ENCODE assay signal across 26 mouse cellular contexts in the genomic region with DNA sequence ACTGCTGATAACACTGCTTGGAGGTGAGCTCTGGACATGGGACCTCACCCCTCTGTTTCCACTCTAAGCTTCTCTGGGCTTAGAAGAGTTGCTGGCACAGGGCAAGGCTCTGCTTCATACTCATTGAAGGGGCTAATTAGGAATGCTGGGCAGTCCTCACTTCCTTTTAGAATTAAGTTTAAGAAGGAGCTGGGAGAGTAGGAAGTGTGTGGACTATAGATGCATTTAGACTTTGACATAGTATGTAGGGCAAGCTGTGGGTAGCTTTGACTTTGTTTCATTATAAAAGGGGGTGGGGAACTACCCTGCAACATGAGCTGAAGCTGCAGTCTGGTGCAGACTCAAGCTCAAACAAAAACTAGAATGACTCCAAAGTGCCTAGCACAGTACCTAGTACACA.
"Had no signal": no experiment of that assay in that cellular context is flagged by ENCODE, and none has a peak within 500 bp of the region (broad histone marks: within the 10 kb centered on the region; RNA-seq: fewer than 3 reads in every experiment).

No protein-coding gene starts in this region.

- DNase-seq: gastrocnemius, adult 2 months; gastrocnemius, postnatal 10 days; gastrocnemius, postnatal 25 days; heart, adult 18-20 months; heart, postnatal 10 days; heart, postnatal 4 days; kidney, adult 18-20 months; kidney, adult 8-10 months; kidney, postnatal 10 days; kidney, postnatal 25 days; kidney, postnatal 4 days; liver; liver, embryonic 13.5 days had no signal

- H3K4me3 ChIP-seq: gastrocnemius, adult 2 months; heart, embryonic 10.5 days; heart, embryonic 12.5 days; hindbrain, embryonic 10.5 days; hindbrain, embryonic 12.5 days; intestine, embryonic 15.5 days; layer of hippocampus, adult 2 months; left cerebral cortex, adult 2 months; limb, embryonic 10.5 days; limb, embryonic 12.5 days; liver, embryonic 13.5 days had no signal

- H3K4me1 ChIP-seq: heart, embryonic 10.5 days; heart, embryonic 12.5 days; intestine, embryonic 15.5 days; liver, embryonic 13.5 days had no signal

- H3K27ac ChIP-seq: gastrocnemius, adult 2 months; heart, embryonic 10.5 days; hindbrain, embryonic 10.5 days; hindbrain, embryonic 12.5 days; hindbrain, embryonic 14.5 days; intestine, embryonic 15.5 days; layer of hippocampus, adult 2 months; left cerebral cortex, adult 2 months; limb, embryonic 12.5 days; liver, embryonic 13.5 days had no signal

- H3K9ac ChIP-seq: heart, embryonic 12.5 days; hindbrain, embryonic 12.5 days; hindbrain, embryonic 14.5 days; intestine, embryonic 15.5 days; limb, embryonic 12.5 days; liver, embryonic 13.5 days had no signal

- H3K27me3 ChIP-seq: hindbrain, embryonic 12.5 days; intestine, embryonic 15.5 days; limb, embryonic 12.5 days; liver, embryonic 13.5 days had no signal

- ATAC-seq: inflammation-experienced regulatory T-cells, adult 6 months; intestine, embryonic 15.5 days; intestine, postnatal 0 days had no signal

- H3K4me2 ChIP-seq: heart, embryonic 12.5 days; hindbrain, embryonic 12.5 days; hindbrain, embryonic 14.5 days; intestine, embryonic 15.5 days; limb, embryonic 12.5 days; liver, embryonic 11.5 days; liver, embryonic 13.5 days had no signal

- H3K9me3 ChIP-seq: heart, embryonic 10.5 days; heart, embryonic 12.5 days; hindbrain, embryonic 10.5 days; hindbrain, embryonic 12.5 days; intestine, embryonic 15.5 days; limb, embryonic 10.5 days; limb, embryonic 12.5 days; liver, embryonic 13.5 days had no signal

- H3K36me3 ChIP-seq: heart, embryonic 10.5 days; heart, embryonic 12.5 days; hindbrain, embryonic 10.5 days; hindbrain, embryonic 12.5 days; intestine, embryonic 15.5 days; limb, embryonic 10.5 days; limb, embryonic 12.5 days; liver, embryonic 13.5 days had no signal
